Mouse (Mus musculus) stomach, postnatal 0 days (tissue): ENCODE measurements around the gene Clic1.

Experiments
- CTCF ChIP-seq: IDR thresholded peaks from 2 replicates; pipeline ENCODE4 v1.5.1; 2016; ENCODE audit warnings: antibody characterized with exemption, low read depth, mild to moderate bottlenecking, moderate library complexity
- EP300 ChIP-seq: optimal IDR thresholded peaks from 2 replicates; pipeline ENCODE3; 2016; ENCODE audit warnings: antibody characterized with exemption

DNA sequence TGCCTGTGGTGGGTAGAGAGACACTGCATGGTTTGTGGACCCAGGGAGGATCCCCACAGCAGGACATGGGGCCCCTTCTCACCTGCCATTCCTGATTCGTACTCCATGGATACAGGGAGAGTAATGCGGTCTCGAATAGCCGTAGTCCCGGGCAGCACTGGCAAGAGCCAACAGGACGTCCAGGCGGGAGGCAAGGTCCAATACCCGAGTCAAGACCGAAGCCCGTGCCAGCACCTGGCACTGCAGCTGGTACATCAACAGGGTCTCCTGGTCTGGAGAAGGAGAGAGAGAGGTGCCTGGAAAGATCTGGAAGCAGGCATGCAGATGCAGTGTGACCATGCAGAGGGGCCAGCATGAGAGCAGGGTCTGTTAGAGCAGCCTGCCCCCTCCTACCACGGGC lies 18.5 kb upstream of the Clic1 start:
- TF ChIP-seq CTCF (no peak), EP300 (no peak)
